8 mouse cellular contexts compared by ENCODE assay signal in the genomic region with DNA sequence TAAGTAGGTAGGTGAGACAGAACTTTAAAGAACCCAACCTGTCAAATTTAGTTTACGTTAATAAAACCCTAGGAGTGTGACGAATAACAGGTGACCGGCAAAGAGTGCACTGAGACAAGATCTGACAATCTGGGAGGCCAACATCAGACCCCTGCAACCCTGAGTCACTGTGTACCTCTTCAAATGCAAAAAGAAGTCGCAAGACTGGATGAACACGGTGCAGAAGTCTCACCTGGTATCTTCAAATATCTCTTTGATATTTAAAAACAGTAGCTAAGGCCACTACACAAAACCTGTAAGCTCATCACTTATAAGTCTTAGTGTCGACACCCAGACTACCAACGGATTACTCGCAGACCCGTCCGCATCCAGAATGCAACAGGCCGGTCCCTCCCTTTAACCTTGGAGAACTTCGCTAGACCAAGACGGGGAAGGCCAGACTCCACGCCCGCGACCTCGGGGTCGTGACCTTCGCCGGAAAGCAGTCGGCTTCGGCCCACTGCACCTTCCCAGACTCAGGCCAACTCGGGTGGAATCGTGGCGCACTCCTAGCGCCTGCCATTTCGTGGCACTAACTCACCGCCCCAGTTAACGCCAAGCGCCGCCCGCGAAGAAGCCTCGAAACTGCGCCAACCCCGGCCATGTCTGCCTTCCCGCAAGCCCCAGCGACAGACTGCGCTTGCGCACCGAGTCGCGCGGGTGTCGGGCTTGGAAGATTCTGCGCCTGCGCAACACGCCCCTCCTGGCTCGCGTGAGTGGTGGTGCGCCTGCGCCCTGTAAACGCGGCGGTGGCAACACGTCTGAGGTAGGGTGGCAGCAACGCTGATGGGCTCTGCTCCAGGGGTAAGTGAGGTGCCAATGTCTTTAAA. TPM values are rescaled to one million over a fixed set of nuclear protein-coding genes. Genes with fewer than 3 reads are reported as not detected.
DNase-seq lines count a peak whose midpoint lies in the region; ATAC-seq lines count a peak whose summit lies in the region.

A gene (minus strand): TSS at position 715 of the 869 bp plus-strand sequence.
A gene (plus strand): TSS at position 744 of the 869 bp plus-strand sequence.

- H3K9me3 ChIP-seq in forebrain, embryonic 11.5 days (ENCODE audit: control insufficient read depth, low read length) = no peaks in the 10 kb centered on the region
- H3K9me3 ChIP-seq in heart, embryonic 16.5 days (replicated peaks; ENCODE audit: control insufficient read depth, low read length) = no peaks in the 10 kb centered on the region
- no peaks in the 10 kb centered on the region for H3K9me3 ChIP-seq in liver, embryonic 15.5 days (replicated peaks)
- no peaks in the 10 kb centered on the region for H3K9me3 ChIP-seq in neural tube, embryonic 12.5 days

- peak; percentile 99 for ATAC-seq in forebrain, embryonic 11.5 days (replicated peaks; ENCODE audit: low FRiP score)
- peak; percentile 97 for ATAC-seq in heart, embryonic 16.5 days (replicated peaks; ENCODE audit: extremely low read depth, insufficient read depth, low FRiP score)
- ATAC-seq in liver, embryonic 15.5 days (ENCODE audit: insufficient read depth) = peak; percentile 93
- peak; percentile 98 for ATAC-seq in neural tube, embryonic 12.5 days (ENCODE audit: low FRiP score, low read depth)

- H3K27ac ChIP-seq in forebrain, embryonic 11.5 days (ENCODE audit: low read depth, low read length) = no peak within 1 kb of the TSS
- peak within 1 kb of the TSS; percentile 86 for H3K27ac ChIP-seq in heart, embryonic 16.5 days (ENCODE audit: low read length)
- H3K27ac ChIP-seq in liver, embryonic 15.5 days (replicated peaks) = peak within 1 kb of the TSS; percentile 93
- H3K27ac ChIP-seq in neural tube, embryonic 12.5 days = no peak within 1 kb of the TSS

- H3K27me3 ChIP-seq in forebrain, embryonic 11.5 days (ENCODE audit: control insufficient read depth, insufficient read depth, low read length) = no peaks in the 10 kb centered on the region
- no peaks in the 10 kb centered on the region for H3K27me3 ChIP-seq in heart, embryonic 16.5 days (ENCODE audit: control insufficient read depth, insufficient read depth, low read length)
- no peaks in the 10 kb centered on the region for H3K27me3 ChIP-seq in liver, embryonic 15.5 days
- H3K27me3 ChIP-seq in neural tube, embryonic 12.5 days (replicated peaks) = no peaks in the 10 kb centered on the region

- H3K4me3 ChIP-seq in forebrain, embryonic 11.5 days (ENCODE audit: low read depth, low read length) = peak within 1 kb of the TSS; percentile 61
- peak within 1 kb of the TSS; percentile 62 for H3K4me3 ChIP-seq in heart, embryonic 16.5 days (ENCODE audit: low read length)
- peak within 1 kb of the TSS; percentile 84 for H3K4me3 ChIP-seq in liver, embryonic 15.5 days (replicated peaks)
- peak within 1 kb of the TSS; percentile 75 for H3K4me3 ChIP-seq in neural tube, embryonic 12.5 days

- peak within 1 kb of the TSS; percentile 73 for H3K9ac ChIP-seq in forebrain, embryonic 11.5 days (ENCODE audit: low read length)
- H3K9ac ChIP-seq in heart, embryonic 16.5 days (ENCODE audit: low read length) = peak within 1 kb of the TSS; percentile 77
- peak within 1 kb of the TSS; percentile 89 for H3K9ac ChIP-seq in liver, embryonic 15.5 days
- peak within 1 kb of the TSS; percentile 80 for H3K9ac ChIP-seq in neural tube, embryonic 12.5 days

- H3K4me1 ChIP-seq in forebrain, embryonic 11.5 days (replicated peaks; ENCODE audit: control insufficient read depth, insufficient read depth, low read length) = peaks cover 2% of the 10 kb centered on the region; the same call in 1 of the 2 replicates
- peaks cover 18% of the 10 kb centered on the region for H3K4me1 ChIP-seq in heart, embryonic 16.5 days (ENCODE audit: control insufficient read depth, insufficient read depth, low read length)
- peaks cover 20% of the 10 kb centered on the region for H3K4me1 ChIP-seq in liver, embryonic 15.5 days (replicated peaks)
- H3K4me1 ChIP-seq in neural tube, embryonic 12.5 days = peaks cover 14% of the 10 kb centered on the region

- H3K4me2 ChIP-seq in forebrain, embryonic 11.5 days (ENCODE audit: low read depth, low read length, severe bottlenecking) = peak within 1 kb of the TSS; percentile 82
- peak within 1 kb of the TSS; percentile 79 for H3K4me2 ChIP-seq in heart, embryonic 16.5 days (ENCODE audit: low read depth, low read length)
- peak within 1 kb of the TSS; percentile 78 for H3K4me2 ChIP-seq in liver, embryonic 15.5 days
- H3K4me2 ChIP-seq in neural tube, embryonic 12.5 days (replicated peaks) = peak within 1 kb of the TSS; percentile 63

- peak; percentile 93 for DNase-seq in CD8-positive naive resting alpha-beta T cell, adult 2 months (ENCODE audit: low read depth in 2 of 2, low spot score in 2 of 2)
- DNase-seq in c-Kit-positive CD71-negative TER-119-negative erythroid progenitor cells, embryonic 14.5 days (ENCODE audit: low read depth) = peak; percentile 95
- DNase-seq in forebrain, embryonic 11.5 days (ENCODE audit: low spot score) = peak; percentile 99
- peak; percentile 95 to 98 for DNase-seq in kidney, postnatal 36 days
- DNase-seq in telencephalon, adult 2 months (ENCODE audit: low read depth, low spot score) = peak; percentile 90

- no peaks in the 10 kb centered on the region for H3K36me3 ChIP-seq in forebrain, embryonic 11.5 days (ENCODE audit: control insufficient read depth, insufficient read depth, low read length)
- peaks cover 13% of the 10 kb centered on the region; the same call in 1 of the 2 replicates for H3K36me3 ChIP-seq in heart, embryonic 16.5 days (ENCODE audit: control insufficient read depth, insufficient read depth)
- H3K36me3 ChIP-seq in liver, embryonic 15.5 days (replicated peaks) = peaks cover 21% of the 10 kb centered on the region
- H3K36me3 ChIP-seq in neural tube, embryonic 12.5 days = peaks cover 14% of the 10 kb centered on the region

- 2% methylated on average over 57 of the region's 57 CpGs for WGBS in forebrain, embryonic 11.5 days
- under 1% methylated on average over 57 of the region's 57 CpGs for WGBS in heart, embryonic 16.5 days
- WGBS in liver, embryonic 15.5 days (ENCODE audit: insufficient replicate concordance) = 1% methylated on average over 57 of the region's 57 CpGs
- WGBS in neural tube, embryonic 12.5 days = 2% methylated on average over 57 of the region's 57 CpGs

RNA-seq across cellular contexts. Expression of the first gene that starts in this region (rescaled TPM):
- 249 and 253 TPM in 2 replicates for polyA plus RNA-seq in forebrain, embryonic 11.5 days (2014; fragmentation: Nextera tagmentation; extraction: Ambion mirVana)
- polyA plus RNA-seq in heart, embryonic 16.5 days (2015; fragmentation: Nextera tagmentation; extraction: Ambion mirVana) = 727 and 827 TPM in 2 replicates
- 151 and 167 TPM in 2 replicates for polyA plus RNA-seq in liver, embryonic 15.5 days (2015; fragmentation: Nextera tagmentation; extraction: Ambion mirVana)
- 206 and 209 TPM in 2 replicates for polyA plus RNA-seq in neural tube, embryonic 12.5 days (2016; fragmentation: Nextera tagmentation; extraction: Ambion mirVana)

RNA-seq across cellular contexts. Expression of the second gene that starts in this region (rescaled TPM):
- 53.5 and 61.1 TPM in 2 replicates for polyA plus RNA-seq in forebrain, embryonic 11.5 days (2014; fragmentation: Nextera tagmentation; extraction: Ambion mirVana)
- 40.8 and 49.0 TPM in 2 replicates for polyA plus RNA-seq in heart, embryonic 16.5 days (2015; fragmentation: Nextera tagmentation; extraction: Ambion mirVana)
- 17.2 and 18.4 TPM in 2 replicates for polyA plus RNA-seq in liver, embryonic 15.5 days (2015; fragmentation: Nextera tagmentation; extraction: Ambion mirVana)
- polyA plus RNA-seq in neural tube, embryonic 12.5 days (2016; fragmentation: Nextera tagmentation; extraction: Ambion mirVana) = 55.4 and 57.5 TPM in 2 replicates

Comparison
In these comparisons a context has a peak if more than half of its experiments do, and no peak if none do; other contexts are left out.
1. H3K27ac ChIP-seq: peak in heart, embryonic 16.5 days (single experiment) and liver, embryonic 15.5 days (single experiment); none in forebrain, embryonic 11.5 days (single experiment) and neural tube, embryonic 12.5 days (single experiment).
2. Peak in every context shown above with its lines, with median percentiles within 50 percentile points of each other: DNase-seq, ATAC-seq, H3K4me2 ChIP-seq, H3K4me3 ChIP-seq and H3K9ac ChIP-seq.